8 mouse cellular contexts compared by ENCODE assay signal in genomic region chr14:25816416-25816815, GRCm38 (mm10). TPM values are rescaled to one million over a fixed set of nuclear protein-coding genes. Genes with fewer than 3 reads are reported as not detected.
A peak's percentile ranks its signal among the peaks of the same experiment; 100 is the strongest.
DNase-seq lines count a peak whose midpoint lies in the region; ATAC-seq lines count a peak whose summit lies in the region.

No protein-coding gene starts in this region.

- DNase-seq in 416B (ENCODE audit: low read depth) (peak; percentile 74), R1 (ENCODE audit: low read depth, low spot score) (peak; percentile 77)
- DNase-seq in gastrocnemius, postnatal 25 days = peak; percentile 51
- DNase-seq in kidney, adult 9 months = peak; percentile 67
- peak; percentile 51 for DNase-seq in liver, embryonic 11.5 days (ENCODE audit: low spot score)
- peak; percentile 77 for DNase-seq in neural tube, embryonic 11.5 days (ENCODE audit: low spot score)
- DNase-seq in thymus, postnatal 36 days = peak; percentile 40 to 45

- peak; percentile 96 for ATAC-seq in common myeloid progenitor, adult 5-6 weeks (replicated peaks; ENCODE audit: low read depth, poor library complexity, severe bottlenecking)
- ATAC-seq in liver, embryonic 11.5 days (replicated peaks; ENCODE audit: low FRiP score) = no peak
- no peak for ATAC-seq in neural tube, embryonic 11.5 days (ENCODE audit: insufficient read depth, low FRiP score, low TSS enrichment)

- no peaks in the 10 kb centered on the region for H3K9me3 ChIP-seq in liver, embryonic 11.5 days (ENCODE audit: control insufficient read depth, low read length)
- H3K9me3 ChIP-seq in neural tube, embryonic 11.5 days (ENCODE audit: control insufficient read depth, low read length) = no peaks in the 10 kb centered on the region

- H3K27me3 ChIP-seq in liver, embryonic 11.5 days (replicated peaks; ENCODE audit: control insufficient read depth, insufficient read depth, low read length) = no peaks in the 10 kb centered on the region
- H3K27me3 ChIP-seq in neural tube, embryonic 11.5 days (ENCODE audit: control insufficient read depth, insufficient read depth, low read length) = no peaks in the 10 kb centered on the region

- no peaks in the 10 kb centered on the region for H3K4me1 ChIP-seq in liver, embryonic 11.5 days (replicated peaks; ENCODE audit: control insufficient read depth, insufficient read depth, low read length)
- no peaks in the 10 kb centered on the region for H3K4me1 ChIP-seq in neural tube, embryonic 11.5 days (ENCODE audit: control insufficient read depth, insufficient read depth, low read length)

- H3K36me3 ChIP-seq in liver, embryonic 11.5 days (ENCODE audit: control insufficient read depth, insufficient read depth, low read length) = no peaks in the 10 kb centered on the region
- H3K36me3 ChIP-seq in neural tube, embryonic 11.5 days (ENCODE audit: control insufficient read depth, insufficient read depth, low read length) = no peaks in the 10 kb centered on the region

- H3K27ac ChIP-seq in liver, embryonic 11.5 days (ENCODE audit: low read depth, low read length) = no peak overlapping the region
- H3K27ac ChIP-seq in neural tube, embryonic 11.5 days (ENCODE audit: low read depth, low read length) = no peak overlapping the region

- no peak overlapping the region for H3K4me2 ChIP-seq in liver, embryonic 11.5 days
- H3K4me2 ChIP-seq in neural tube, embryonic 11.5 days (ENCODE audit: low read depth) = no peak overlapping the region

- no peak overlapping the region for H3K9ac ChIP-seq in liver, embryonic 11.5 days (ENCODE audit: low read depth, low read length)
- H3K9ac ChIP-seq in neural tube, embryonic 11.5 days (ENCODE audit: low read length) = no peak overlapping the region

- H3K4me3 ChIP-seq in liver, embryonic 11.5 days (ENCODE audit: low read depth, low read length) = no peak overlapping the region
- no peak overlapping the region for H3K4me3 ChIP-seq in neural tube, embryonic 11.5 days (ENCODE audit: low read depth, low read length)

- 12% methylated on average over 9 of the region's 9 CpGs for WGBS in liver, embryonic 11.5 days
- 10% methylated on average over 9 of the region's 9 CpGs for WGBS in neural tube, embryonic 11.5 days

RNA-seq across cellular contexts. Expression of gene Anxa11, which starts 25.5 kb away (rescaled TPM):
- 7.4 and 12.9 TPM in 2 replicates for total RNA-seq in common myeloid progenitor, adult 5-6 weeks (2017)
- total RNA-seq in gastrocnemius, postnatal 25 days (2021) = 10 to 100 TPM; 79.2 to 96.7 TPM
- polyA plus RNA-seq in liver, embryonic 11.5 days (2014; fragmentation: Nextera tagmentation; extraction: Ambion mirVana) = 13.1 and 16.5 TPM in 2 replicates
- polyA plus RNA-seq in neural tube, embryonic 11.5 days (2014; fragmentation: Nextera tagmentation; extraction: Ambion mirVana) = 3.5 and 4.2 TPM in 2 replicates

RNA-seq across cellular contexts. Expression of gene Zcchc24, which starts 47.6 kb away (rescaled TPM):
- total RNA-seq in common myeloid progenitor, adult 5-6 weeks (2017) = 1.8 and 3.7 TPM in 2 replicates
- 10 to 100 TPM; 41.5 to 45.0 TPM for total RNA-seq in gastrocnemius, postnatal 25 days (2021)
- 11.3 and 13.4 TPM in 2 replicates for polyA plus RNA-seq in liver, embryonic 11.5 days (2014; fragmentation: Nextera tagmentation; extraction: Ambion mirVana)
- 22.3 and 22.6 TPM in 2 replicates for polyA plus RNA-seq in neural tube, embryonic 11.5 days (2014; fragmentation: Nextera tagmentation; extraction: Ambion mirVana)
